Mouse (Mus musculus) lung, postnatal 0 days (tissue): ENCODE measurements around the gene Rptor.

Experiments used
- CTCF ChIP-seq: IDR thresholded peaks from 2 replicates; pipeline ENCODE4 v1.5.1; 2016; ENCODE audit warnings: antibody characterized with exemption, mild to moderate bottlenecking
- EP300 ChIP-seq: IDR thresholded peaks from 2 replicates; pipeline ENCODE4 v1.6.1; 2016; ENCODE audit warnings: antibody characterized with exemption, mild to moderate bottlenecking, control low read depth

DNA sequence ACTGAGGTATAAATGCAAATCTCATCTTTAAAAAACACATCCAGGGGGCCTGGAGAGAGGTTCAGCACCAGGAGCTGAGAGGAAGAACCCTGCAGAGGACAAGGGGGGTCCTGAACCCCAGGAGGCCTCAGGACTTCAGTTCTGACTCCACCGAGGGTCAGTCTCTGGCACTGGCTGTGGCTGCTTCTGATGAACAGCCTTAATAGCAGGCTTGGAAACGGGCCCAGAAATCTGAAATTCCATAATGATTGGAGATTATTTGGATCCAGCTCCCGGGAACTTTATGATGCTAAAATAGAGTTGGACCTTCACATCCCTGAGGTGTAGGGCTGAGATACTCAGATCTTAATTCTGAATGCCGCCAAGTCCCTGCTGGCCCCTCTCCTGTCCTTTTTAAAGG lies 25.9 kb upstream of the Rptor start:
- TF ChIP-seq CTCF: no peak
- TF ChIP-seq EP300: no peak
